Mouse (Mus musculus) testis, postnatal 10 days (tissue): ENCODE data around the gene Gabrq.

Experiments used
- DNase-seq: peaks from one replicate; pipeline ENCODE4 v3.0.0; 2021; ENCODE audit warnings: low spot score

Gene Gabrq

DNA sequence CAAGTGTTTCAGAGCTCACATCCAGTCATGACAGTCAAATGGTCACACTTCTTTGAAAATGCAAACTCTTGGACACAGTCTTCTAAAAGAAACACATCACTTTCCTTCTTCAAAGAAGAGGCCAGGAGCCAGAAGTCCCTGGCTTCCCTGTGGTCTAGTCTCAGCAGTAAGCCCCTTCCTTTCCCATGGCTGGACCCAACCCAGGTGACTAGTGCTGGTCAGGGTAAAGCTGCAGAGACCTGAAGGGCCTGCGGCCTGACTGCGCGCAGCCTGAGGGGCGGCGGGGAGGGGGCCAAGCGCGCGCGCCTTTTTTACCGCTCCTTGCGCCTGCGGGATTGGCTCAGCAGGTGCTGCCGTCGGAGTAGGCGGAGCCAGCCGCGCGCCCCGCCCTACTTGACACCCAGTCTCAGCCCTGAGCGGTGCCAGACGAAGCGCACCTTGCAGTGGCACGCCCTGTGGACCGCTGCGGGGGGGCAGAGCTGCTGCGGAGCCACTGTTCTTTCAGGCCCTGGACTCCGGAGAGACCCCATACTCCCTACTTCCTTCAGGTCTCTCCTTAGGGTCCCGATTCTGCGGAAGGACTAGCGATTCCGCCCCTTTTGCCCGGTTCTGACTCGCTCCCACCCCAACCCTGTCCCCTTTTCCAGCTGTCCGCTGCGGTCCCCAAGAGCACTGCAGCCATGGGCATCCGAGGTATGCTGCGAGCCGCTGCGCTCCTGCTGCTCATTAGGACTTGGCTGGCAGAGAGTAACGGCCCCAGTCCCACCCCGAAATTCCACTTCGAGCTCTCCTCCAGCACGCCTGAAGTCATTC lies at the start of gene Gabrq:
Gene Gabrq (plus strand): TSS at position 403 of the 813 bp plus-strand sequence.
- DNase-seq = peak; percentile 52

GRCm38 (mm10) chrX:72788773-72789557 lies 36.0 kb upstream of the Gabrq start:
- DNase-seq = no peak

DNA sequence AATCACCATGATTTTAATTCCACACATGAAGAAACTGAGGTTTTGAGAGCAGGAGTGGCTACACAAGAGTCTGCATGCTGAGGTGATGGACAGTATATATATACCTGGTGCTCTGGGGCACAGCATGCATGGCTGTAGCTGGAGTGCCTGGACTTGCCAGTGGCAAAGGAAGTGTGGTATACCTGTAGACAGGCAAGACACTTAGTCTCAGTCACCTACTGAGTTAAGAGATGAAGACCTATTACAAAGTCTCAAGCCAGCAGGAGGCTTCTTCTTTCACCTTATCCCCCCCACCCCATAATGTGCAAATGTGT lies 35.5 kb upstream of the Gabrq start:
- no peak for DNase-seq

GRCm38 (mm10) chrX:72819594-72819993 lies 5.4 kb upstream of the Gabrq start:
- DNase-seq = peak; percentile 83

DNA sequence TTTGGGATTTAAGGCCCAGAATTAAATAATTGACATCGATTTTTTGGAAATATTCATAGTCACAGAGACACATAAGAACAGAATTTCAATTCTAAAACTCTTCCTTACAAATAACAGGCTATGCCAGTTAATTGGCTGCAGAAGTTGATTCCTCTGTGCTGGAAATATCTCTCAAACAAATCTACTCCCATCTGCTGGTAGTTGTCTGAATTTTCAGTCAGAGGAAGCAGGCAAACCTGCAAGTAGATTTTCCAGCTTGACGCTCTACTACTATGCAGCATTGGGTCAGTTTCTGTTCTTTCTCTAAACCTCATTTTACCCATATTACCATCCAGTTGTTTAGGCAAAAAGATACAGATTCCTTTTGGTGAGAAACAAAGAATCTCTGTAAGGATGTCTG lies 1.7 kb upstream of the Gabrq start:
- no peak for DNase-seq

DNA sequence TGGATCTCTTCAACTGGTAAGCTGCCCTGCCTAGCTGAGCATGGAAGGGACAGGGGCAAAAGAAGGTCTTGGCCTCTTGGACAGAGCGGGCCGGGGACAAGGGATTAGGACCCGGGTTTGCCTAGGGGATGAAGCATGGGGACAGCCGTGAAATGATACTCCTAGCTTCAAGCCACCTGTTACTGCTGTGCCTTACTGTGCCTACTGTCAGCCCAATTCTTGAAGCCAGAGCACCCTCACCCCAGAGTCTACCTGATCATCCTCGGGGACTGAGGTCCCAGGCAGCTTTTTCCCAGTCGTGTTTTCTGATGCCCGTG lies 569 bp downstream of the Gabrq start:
- DNase-seq = no peak
